Mouse (Mus musculus): ENCODE data around the gene Mcemp1. TPM values are rescaled to one million over a fixed set of nuclear protein-coding genes. Genes with fewer than 3 reads are reported as not detected.

Gene Mcemp1
- polyA plus RNA-seq, 1 experiment from 2014 or later: 0.23 TPM

GRCm38 (mm10) chr8:3694121-3694520 is 28.6 kb downstream of the Mcemp1 start, which contains the start of gene Fcer2a:
Fcer2a (minus strand) TSS chr8:3694175.
- H3K36me3 ChIP-seq: no peaks in the 10 kb centered on the region
- WGBS: 69% methylated on average over 3 of the region's 3 CpGs
- H3K9me3 ChIP-seq (replicated peaks): no peaks in the 10 kb centered on the region
- no peak within 1 kb of the TSS for H3K4me3 ChIP-seq (replicated peaks)
- no peak within 1 kb of the TSS for H3K9ac ChIP-seq (replicated peaks)
- H3K4me2 ChIP-seq: no peak within 1 kb of the TSS
- no peak within 1 kb of the TSS for H3K27ac ChIP-seq (replicated peaks)
- H3K4me1 ChIP-seq: no peaks in the 10 kb centered on the region
- H3K27me3 ChIP-seq (replicated peaks): no peaks in the 10 kb centered on the region
- no peak for ATAC-seq (ENCODE audit: low FRiP score)

- H3K9ac ChIP-seq (replicated peaks): no peak overlapping the region
- H3K27me3 ChIP-seq (replicated peaks): no peaks in the 10 kb centered on the region
- no peaks in the 10 kb centered on the region for H3K36me3 ChIP-seq
- no peak overlapping the region for H3K4me2 ChIP-seq
- no peak overlapping the region for H3K4me3 ChIP-seq (replicated peaks)
- 92% methylated on average over 1 of the region's 1 CpGs for WGBS
- no peak overlapping the region for H3K27ac ChIP-seq (replicated peaks)
- H3K9me3 ChIP-seq (replicated peaks): no peaks in the 10 kb centered on the region
- ATAC-seq (ENCODE audit: low FRiP score): no peak
- no peaks in the 10 kb centered on the region for H3K4me1 ChIP-seq
Observed at GRCm38 (mm10) chr8:3701491-3701890, 35.9 kb downstream of the Mcemp1 start.

GRCm38 (mm10) chr8:3705711-3706110 is 40.2 kb downstream of the Mcemp1 start:
- Histone ChIP-seq H3K9me3 (replicated peaks) (no peaks in the 10 kb centered on the region), H3K36me3 (no peaks in the 10 kb centered on the region), H3K4me2 (no peak overlapping the region), H3K27me3 (replicated peaks) (no peaks in the 10 kb centered on the region), H3K9ac (replicated peaks) (no peak overlapping the region), H3K27ac (replicated peaks) (no peak overlapping the region), H3K4me1 (no peaks in the 10 kb centered on the region), H3K4me3 (replicated peaks) (no peak overlapping the region)
- no peak for ATAC-seq (ENCODE audit: low FRiP score)
- WGBS: 70% methylated on average over 4 of the region's 4 CpGs

- ATAC-seq (ENCODE audit: low FRiP score): no peak
- H3K4me2 ChIP-seq: no peak overlapping the region
- no peak overlapping the region for H3K27ac ChIP-seq (replicated peaks)
- no peak overlapping the region for H3K9ac ChIP-seq (replicated peaks)
- H3K9me3 ChIP-seq (replicated peaks): no peaks in the 10 kb centered on the region
- H3K4me1 ChIP-seq: no peaks in the 10 kb centered on the region
- H3K27me3 ChIP-seq (replicated peaks): no peaks in the 10 kb centered on the region
- no peak overlapping the region for H3K4me3 ChIP-seq (replicated peaks)
- no peaks in the 10 kb centered on the region for H3K36me3 ChIP-seq
- 75% methylated on average over 7 of the region's 7 CpGs for WGBS
Observed at GRCm38 (mm10) chr8:3707611-3708010, 42.1 kb downstream of the Mcemp1 start.

- no peak for ATAC-seq (ENCODE audit: low FRiP score)
- H3K4me2 ChIP-seq: no peak overlapping the region
- H3K36me3 ChIP-seq: no peaks in the 10 kb centered on the region
- no peak overlapping the region for H3K4me3 ChIP-seq (replicated peaks)
- no peaks in the 10 kb centered on the region for H3K27me3 ChIP-seq (replicated peaks)
- H3K9ac ChIP-seq (replicated peaks): no peak overlapping the region
- no peaks in the 10 kb centered on the region for H3K9me3 ChIP-seq (replicated peaks)
- H3K4me1 ChIP-seq: no peaks in the 10 kb centered on the region
- no peak overlapping the region for H3K27ac ChIP-seq (replicated peaks)
- WGBS: 92% methylated on average over 3 of the region's 3 CpGs
Observed at GRCm38 (mm10) chr8:3710312-3710711, 44.8 kb downstream of the Mcemp1 start.

GRCm38 (mm10) chr8:3711646-3712045 is 46.1 kb downstream of the Mcemp1 start:
- no peak overlapping the region for H3K27ac ChIP-seq (replicated peaks)
- no peak overlapping the region for H3K4me2 ChIP-seq
- no peak overlapping the region for H3K4me3 ChIP-seq (replicated peaks)
- ATAC-seq (ENCODE audit: low FRiP score): no peak
- 68% methylated on average over 2 of the region's 2 CpGs for WGBS
- no peak overlapping the region for H3K9ac ChIP-seq (replicated peaks)
- H3K36me3 ChIP-seq: no peaks in the 10 kb centered on the region
- H3K9me3 ChIP-seq (replicated peaks): no peaks in the 10 kb centered on the region
- H3K4me1 ChIP-seq: no peaks in the 10 kb centered on the region
- no peaks in the 10 kb centered on the region for H3K27me3 ChIP-seq (replicated peaks)

GRCm38 (mm10) chr8:3717321-3717954 is 51.9 kb downstream of the Mcemp1 start:
- ATAC-seq (ENCODE audit: low FRiP score): no peak
- no peak overlapping the region for H3K27ac ChIP-seq (replicated peaks)
- H3K36me3 ChIP-seq: no peaks in the 10 kb centered on the region
- H3K4me3 ChIP-seq (replicated peaks): no peak overlapping the region
- H3K9ac ChIP-seq (replicated peaks): no peak overlapping the region
- no peak overlapping the region for H3K4me2 ChIP-seq
- H3K9me3 ChIP-seq (replicated peaks): no peaks in the 10 kb centered on the region
- 88% methylated on average over 12 of the region's 12 CpGs for WGBS
- H3K27me3 ChIP-seq (replicated peaks): no peaks in the 10 kb centered on the region
- no peaks in the 10 kb centered on the region for H3K4me1 ChIP-seq

- H3K9ac ChIP-seq (replicated peaks): no peak overlapping the region
- H3K4me2 ChIP-seq: no peak overlapping the region
- no peaks in the 10 kb centered on the region for H3K9me3 ChIP-seq (replicated peaks)
- 16% methylated on average over 14 of the region's 14 CpGs for whole genome bisulfite sequencing
- no peak overlapping the region for H3K27ac ChIP-seq (replicated peaks)
- no peak overlapping the region for H3K4me3 ChIP-seq (replicated peaks)
- no peak for ATAC-seq (ENCODE audit: low FRiP score)
- H3K36me3 ChIP-seq: no peaks in the 10 kb centered on the region
- H3K4me1 ChIP-seq: no peaks in the 10 kb centered on the region
- H3K27me3 ChIP-seq (replicated peaks): no peaks in the 10 kb centered on the region
Observed at GRCm38 (mm10) chr8:3718559-3718958, 53.0 kb downstream of the Mcemp1 start.

Other genes with a start within 250 kb of the Mcemp1 start
- 4.0 and 5.7 TPM in 2 replicates for gene Pex11g, start 198.1 kb upstream of the Mcemp1 start, polyA plus RNA-seq (2015; fragmentation: Nextera tagmentation; extraction: Ambion mirVana)
- gene Tex45, start 194.9 kb upstream of the Mcemp1 start, polyA plus RNA-seq (2015; fragmentation: Nextera tagmentation; extraction: Ambion mirVana): 0.50 and 0.61 TPM in 2 replicates
- 62.7 and 64.3 TPM in 2 replicates for gene Zfp358, start 172.6 kb upstream of the Mcemp1 start, polyA plus RNA-seq (2015; fragmentation: Nextera tagmentation; extraction: Ambion mirVana)
- 97.7 and 106 TPM in 2 replicates for gene Mcoln1, start 165.3 kb upstream of the Mcemp1 start, polyA plus RNA-seq (2015; fragmentation: Nextera tagmentation; extraction: Ambion mirVana)
- 42.5 and 44.3 TPM in 2 replicates for gene Pnpla6, start 150.4 kb upstream of the Mcemp1 start, polyA plus RNA-seq (2015; fragmentation: Nextera tagmentation; extraction: Ambion mirVana)
- 0.52 and 0.56 TPM in 2 replicates for gene C330021F23Rik, start 97.8 kb upstream of the Mcemp1 start, polyA plus RNA-seq (2015; fragmentation: Nextera tagmentation; extraction: Ambion mirVana)
- gene Camsap3, start 78.5 kb upstream of the Mcemp1 start, polyA plus RNA-seq (2015; fragmentation: Nextera tagmentation; extraction: Ambion mirVana): 37.6 and 41.3 TPM in 2 replicates
- gene Xab2, start 44.4 kb upstream of the Mcemp1 start, polyA plus RNA-seq (2015; fragmentation: Nextera tagmentation; extraction: Ambion mirVana): 46.2 and 50.4 TPM in 2 replicates
- 86.0 and 90.1 TPM in 2 replicates for gene Pet100, start 44.2 kb upstream of the Mcemp1 start, polyA plus RNA-seq (2015; fragmentation: Nextera tagmentation; extraction: Ambion mirVana)
- gene Pcp2, start 40.2 kb upstream of the Mcemp1 start, polyA plus RNA-seq (2015; fragmentation: Nextera tagmentation; extraction: Ambion mirVana): 0.11 and 0.82 TPM in 2 replicates
- 40.9 and 66.3 TPM in 2 replicates for gene Stxbp2, start 34.8 kb upstream of the Mcemp1 start, polyA plus RNA-seq (2015; fragmentation: Nextera tagmentation; extraction: Ambion mirVana)
- 0.27 and 0.56 TPM in 2 replicates for gene Retn, start 10.0 kb upstream of the Mcemp1 start, polyA plus RNA-seq (2015; fragmentation: Nextera tagmentation; extraction: Ambion mirVana)
- 21.7 and 22.8 TPM in 2 replicates for gene Fcor, start 6.6 kb downstream of the Mcemp1 start, polyA plus RNA-seq (2015; fragmentation: Nextera tagmentation; extraction: Ambion mirVana)
- gene Trappc5, start 10.5 kb downstream of the Mcemp1 start, polyA plus RNA-seq (2015; fragmentation: Nextera tagmentation; extraction: Ambion mirVana): 53.5 and 58.3 TPM in 2 replicates
- gene Fcer2a, start 28.4 kb downstream of the Mcemp1 start, polyA plus RNA-seq (2015; fragmentation: Nextera tagmentation; extraction: Ambion mirVana): 0.31 and 0.35 TPM in 2 replicates
- gene Clec4g, start 54.9 kb downstream of the Mcemp1 start, polyA plus RNA-seq (2015; fragmentation: Nextera tagmentation; extraction: Ambion mirVana): not detected in 2 replicates
- gene Cd209a, start 83.2 kb downstream of the Mcemp1 start, polyA plus RNA-seq (2015; fragmentation: Nextera tagmentation; extraction: Ambion mirVana): 0.28 TPM in 1 of 2 replicates, not detected in the other
- 0.10 TPM in 1 of 2 replicates, not detected in the other for gene Cd209e, start 188.6 kb downstream of the Mcemp1 start, polyA plus RNA-seq (2015; fragmentation: Nextera tagmentation; extraction: Ambion mirVana)
- gene Cd209d, start 212.8 kb downstream of the Mcemp1 start, polyA plus RNA-seq (2015; fragmentation: Nextera tagmentation; extraction: Ambion mirVana): not detected in 2 replicates